Mouse (Mus musculus) hindbrain, embryonic 14.5 days (tissue): ENCODE measurements around the gene Gm21988. TPM values are rescaled to one million over a fixed set of nuclear protein-coding genes. Genes with fewer than 3 reads are reported as not detected.

ENCODE experiments used
- ATAC-seq: fragments of 200-750 bp; cut with Nextera tagmentation; 2 replicates; pipeline ENCODE4 v1.8.0; 2017; ENCODE audit warnings: moderate number of reproducible peaks, mild to moderate bottlenecking, moderate TSS enrichment, moderate library complexity; ENCODE audit not compliant: low FRiP score
- DNase-seq: peaks from one replicate; pipeline ENCODE4 v3.0.0-alpha.2; 2015; ENCODE audit warnings: low spot score
- H3K27ac ChIP-seq: fragments of 300-500 bp; sonication (generic); 2 replicates; pipeline ENCODE4 v1.5.1; 2014; ENCODE audit warnings: mild to moderate bottlenecking, moderate library complexity
- H3K27me3 ChIP-seq: fragments of 300-500 bp; sonication (generic); 2 replicates; pipeline ENCODE4 v1.6.1; 2014; ENCODE audit warnings: mild to moderate bottlenecking, low read length, mixed read lengths; ENCODE audit not compliant: control insufficient read depth, insufficient read depth
- H3K36me3 ChIP-seq: fragments of 300-500 bp; sonication (generic); replicated peaks from 2 replicates; pipeline ENCODE4 v1.6.1; 2014; ENCODE audit not compliant: control insufficient read depth, insufficient read depth
- H3K4me1 ChIP-seq: fragments of 300-500 bp; sonication (generic); replicated peaks from 2 replicates; pipeline ENCODE4 v1.6.1; 2014; ENCODE audit warnings: antibody characterized with exemption, low read length, mixed read lengths; ENCODE audit not compliant: control insufficient read depth, insufficient read depth
- H3K4me2 ChIP-seq: fragments of 300-500 bp; sonication (generic); replicated peaks from 2 replicates; pipeline ENCODE4 v1.6.1; 2014; ENCODE audit warnings: mild to moderate bottlenecking, moderate library complexity
- H3K4me3 ChIP-seq: fragments of 300-500 bp; sonication (generic); replicated peaks from 2 replicates; pipeline ENCODE4 v1.5.1; 2014; ENCODE audit warnings: mild to moderate bottlenecking, low read length
- H3K9ac ChIP-seq: fragments of 300-500 bp; sonication (generic); 2 replicates; pipeline ENCODE4 v1.6.1; 2014
- H3K9me3 ChIP-seq: fragments of 300-500 bp; sonication (generic); 2 replicates; pipeline ENCODE4 v1.6.1; 2016; ENCODE audit warnings: low read length; ENCODE audit not compliant: control insufficient read depth
- WGBS: fragments of 180-500 bp; shearing (Covaris S2); extraction: QIAGEN DNeasy Blood & Tissue Kit; methylation state at CpG from one replicate; pipeline ENCODE4 v1.1.7; 2014; 5-methylcytosine and 5-hydroxymethylcytosine counted together
- polyA plus RNA-seq: library from polyadenylated mRNA; unstranded; fragments of >200 nt; fragmentation: Nextera tagmentation; extraction: Ambion mirVana; gene quantifications from 2 replicates; pipeline ENCODE4 v1.2.1, GENCODE M21; 2014

Gm21988 gene
- polyA plus RNA-seq, 1 experiment from 2014 or later: 15.9 TPM

- H3K4me2 ChIP-seq: peak overlapping the region; percentile 49
- peaks cover 12% of the 10 kb centered on the region for H3K36me3 ChIP-seq
- no peaks in the 10 kb centered on the region for H3K9me3 ChIP-seq
- WGBS: 1% methylated on average over 32 of the region's 32 CpGs
- no peak overlapping the region for H3K27ac ChIP-seq
- ATAC-seq (peak; percentile 34), DNase-seq (peak; percentile 84)
- 0 out of 2 replicates have a peak overlapping the region, but pooled peaks have one; percentile 4 for H3K4me3 ChIP-seq
- peaks cover 59% of the 10 kb centered on the region for H3K27me3 ChIP-seq
- H3K9ac ChIP-seq: no peak overlapping the region
- H3K4me1 ChIP-seq: peaks cover 28% of the 10 kb centered on the region; the same call in 1 of the 2 replicates
Observed at GRCm38 (mm10) chr11:70230239-70230727, 9.3 kb downstream of the Gm21988 start.

- Histone ChIP-seq H3K4me1 (peaks cover 28% of the 10 kb centered on the region; the same call in 1 of the 2 replicates), H3K9ac (peak within 1 kb of the TSS; percentile 12; the same call in 1 of the 2 replicates), H3K9me3 (no peaks in the 10 kb centered on the region), H3K36me3 (peaks cover 4% of the 10 kb centered on the region; the same call in 1 of the 2 replicates), H3K4me3 (peak within 1 kb of the TSS; percentile 24), H3K27ac (no peak within 1 kb of the TSS), H3K4me2 (peak within 1 kb of the TSS; percentile 49), H3K27me3 (peaks cover 68% of the 10 kb centered on the region)
- DNase-seq: no peak
- 4% methylated on average over 39 of the region's 39 CpGs for WGBS
- ATAC-seq: no peak
Observed at GRCm38 (mm10) chr11:70229260-70230010, 10.2 kb downstream of the Gm21988 start, which contains the start of gene Bcl6b. Gene Bcl6b (minus strand): TSS chr11:70229798.

- peak overlapping the region; percentile 49 for H3K4me2 ChIP-seq
- WGBS: 1% methylated on average over 19 of the region's 19 CpGs
- peaks cover 73% of the 10 kb centered on the region for H3K27me3 ChIP-seq
- peak overlapping the region; percentile 24 for H3K4me3 ChIP-seq
- no peaks in the 10 kb centered on the region for H3K9me3 ChIP-seq
- H3K36me3 ChIP-seq: no peaks in the 10 kb centered on the region
- peak; percentile 38; the same call in 1 of the 2 replicates for ATAC-seq
- H3K27ac ChIP-seq: no peak overlapping the region
- peak; percentile 81 for DNase-seq
- peak overlapping the region; percentile 12; the same call in 1 of the 2 replicates for H3K9ac ChIP-seq
- peaks cover 28% of the 10 kb centered on the region; the same call in 1 of the 2 replicates for H3K4me1 ChIP-seq
Observed at GRCm38 (mm10) chr11:70228828-70229227, 10.8 kb downstream of the Gm21988 start.

- Histone ChIP-seq H3K9ac (no peak overlapping the region), H3K4me2 (peak overlapping the region; percentile 49), H3K4me1 (peaks cover 24% of the 10 kb centered on the region; the same call in 1 of the 2 replicates), H3K9me3 (no peaks in the 10 kb centered on the region), H3K4me3 (no peak overlapping the region; the same call in 1 of the 2 replicates), H3K27me3 (peaks cover 73% of the 10 kb centered on the region), H3K36me3 (no peaks in the 10 kb centered on the region), H3K27ac (no peak overlapping the region)
- WGBS: 86% methylated on average over 4 of the region's 4 CpGs
- DNase-seq (no peak), ATAC-seq (no peak)
Observed at GRCm38 (mm10) chr11:70227661-70228245, 11.9 kb downstream of the Gm21988 start.

GRCm38 (mm10) chr11:70227126-70227525, 12.5 kb downstream of the Gm21988 start:
- WGBS: 33% methylated on average over 5 of the region's 5 CpGs
- DNase-seq: no peak

GRCm38 (mm10) chr11:70226602-70226890, 13.1 kb downstream of the Gm21988 start:
- Histone ChIP-seq H3K4me1 (peaks cover 30% of the 10 kb centered on the region; the same call in 1 of the 2 replicates), H3K36me3 (no peaks in the 10 kb centered on the region), H3K27ac (no peak overlapping the region), H3K4me2 (peak overlapping the region; percentile 49), H3K9me3 (no peaks in the 10 kb centered on the region), H3K27me3 (peaks cover 73% of the 10 kb centered on the region), H3K9ac (peak overlapping the region; percentile 39; the same call in 1 of the 2 replicates), H3K4me3 (peak overlapping the region; percentile 23)
- ATAC-seq: no peak
- WGBS: 7% methylated on average over 18 of the region's 18 CpGs
- DNase-seq: no peak

More at GRCm38 (mm10) chr11:70227126-70227525, 12.5 kb downstream of the Gm21988 start:
- peak overlapping the region; percentile 39; the same call in 1 of the 2 replicates for H3K9ac ChIP-seq
- H3K36me3 ChIP-seq: no peaks in the 10 kb centered on the region
- peaks cover 26% of the 10 kb centered on the region; the same call in 1 of the 2 replicates for H3K4me1 ChIP-seq
- H3K4me2 ChIP-seq: peak overlapping the region; percentile 49
- no peak for ATAC-seq
- H3K9me3 ChIP-seq: no peaks in the 10 kb centered on the region
- peak overlapping the region; percentile 23 for H3K4me3 ChIP-seq
- H3K27me3 ChIP-seq: peaks cover 73% of the 10 kb centered on the region
- H3K27ac ChIP-seq: no peak overlapping the region

GRCm38 (mm10) chr11:70225798-70226601, 13.6 kb downstream of the Gm21988 start:
- H3K4me3 ChIP-seq: peak overlapping the region; percentile 23
- no peak for DNase-seq
- H3K27me3 ChIP-seq: peaks cover 70% of the 10 kb centered on the region
- 21% methylated on average over 27 of the region's 27 CpGs for WGBS
- no peaks in the 10 kb centered on the region for H3K36me3 ChIP-seq
- H3K9ac ChIP-seq: peak overlapping the region; percentile 39; the same call in 1 of the 2 replicates
- H3K4me1 ChIP-seq: peaks cover 30% of the 10 kb centered on the region; the same call in 1 of the 2 replicates
- 0 out of 2 replicates have a peak, but pooled peaks have one; percentile 5 for ATAC-seq
- H3K9me3 ChIP-seq: no peaks in the 10 kb centered on the region
- H3K4me2 ChIP-seq: peak overlapping the region; percentile 49
- no peak overlapping the region for H3K27ac ChIP-seq

GRCm38 (mm10) chr11:70223724-70224123, 15.9 kb downstream of the Gm21988 start:
- no peaks in the 10 kb centered on the region for H3K36me3 ChIP-seq
- H3K27me3 ChIP-seq: peaks cover 47% of the 10 kb centered on the region
- no peak overlapping the region for H3K27ac ChIP-seq
- no peak overlapping the region for H3K9ac ChIP-seq
- ATAC-seq (no peak), DNase-seq (no peak)
- H3K4me3 ChIP-seq: no peak overlapping the region
- H3K9me3 ChIP-seq: no peaks in the 10 kb centered on the region
- WGBS: 90% methylated on average over 9 of the region's 9 CpGs
- peaks cover 38% of the 10 kb centered on the region for H3K4me1 ChIP-seq
- no peak overlapping the region for H3K4me2 ChIP-seq
